Mouse (Mus musculus): Measurements from ENCODE around the gene Rela. TPM values are rescaled to one million over a fixed set of nuclear protein-coding genes. Genes with fewer than 3 reads are reported as not detected.
A peak's percentile ranks its signal among the peaks of the same experiment; 100 is the strongest.

Rela gene
- 47.4 and 53.0 TPM in 2 replicates for polyA plus RNA-seq (2015; fragmentation: Nextera tagmentation; extraction: Ambion mirVana)

- 0% methylated on average over 84 of the region's 109 CpGs for WGBS
- peak within 1 kb of the TSS; percentile 96 for H3K4me2 ChIP-seq
- peak within 1 kb of the TSS; percentile 92 for H3K9ac ChIP-seq
- H3K27ac ChIP-seq: peak within 1 kb of the TSS; percentile 81
- peak within 1 kb of the TSS; percentile 77 for H3K4me3 ChIP-seq
- ATAC-seq (ENCODE audit: insufficient number of reproducible peaks, insufficient read depth, low FRiP score, low TSS enrichment, low read depth): peak; percentile 71
- H3K36me3 ChIP-seq: peaks cover 39% of the 10 kb centered on the region
- peaks cover 18% of the 10 kb centered on the region for H3K4me1 ChIP-seq
- H3K27me3 ChIP-seq: no peaks in the 10 kb centered on the region
- H3K9me3 ChIP-seq: no peaks in the 10 kb centered on the region
Observed at GRCm38 (mm10) chr19:5637069-5638047, at the start of gene Rela. Gene Rela (plus strand): TSS chr19:5637483.

DNA sequence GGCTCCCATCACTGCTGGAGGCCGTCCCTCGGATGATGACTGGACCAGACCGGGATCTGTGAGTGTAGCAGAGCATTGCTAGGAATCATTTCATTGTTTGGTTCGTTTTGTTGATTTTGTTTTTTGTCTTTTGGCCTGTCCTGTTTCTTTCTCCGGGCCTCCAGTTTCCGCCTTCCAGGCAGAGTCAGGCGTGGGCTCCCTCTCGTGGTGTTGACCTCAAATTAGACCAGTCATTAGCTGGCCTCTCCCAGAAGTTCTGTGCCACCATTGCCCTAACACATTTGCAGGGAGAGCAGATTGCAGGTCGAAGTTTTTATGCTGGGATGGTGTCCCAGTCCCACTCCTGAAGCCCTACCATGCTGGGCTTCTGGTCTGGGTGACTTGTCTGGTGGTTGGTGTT is 48.1 kb upstream of the Rela start:
- Histone ChIP-seq H3K36me3 (no peaks in the 10 kb centered on the region), H3K27me3 (no peaks in the 10 kb centered on the region), H3K4me1 (no peaks in the 10 kb centered on the region), H3K9ac (no peak overlapping the region), H3K9me3 (no peaks in the 10 kb centered on the region), H3K27ac (no peak overlapping the region), H3K4me3 (no peak overlapping the region), H3K4me2 (no peak overlapping the region)
- 77% methylated on average over 9 of the region's 9 CpGs for WGBS
- ATAC-seq (ENCODE audit: insufficient number of reproducible peaks, insufficient read depth, low FRiP score, low TSS enrichment, low read depth): no peak

- H3K9me3 ChIP-seq: no peaks in the 10 kb centered on the region
- H3K27me3 ChIP-seq: no peaks in the 10 kb centered on the region
- no peak overlapping the region for H3K4me2 ChIP-seq
- H3K4me3 ChIP-seq: no peak overlapping the region
- H3K9ac ChIP-seq: no peak overlapping the region
- 88% methylated on average over 6 of the region's 6 CpGs for WGBS
- no peak overlapping the region for H3K27ac ChIP-seq
- no peaks in the 10 kb centered on the region for H3K4me1 ChIP-seq
- no peak for ATAC-seq (ENCODE audit: insufficient number of reproducible peaks, insufficient read depth, low FRiP score, low TSS enrichment, low read depth)
- H3K36me3 ChIP-seq: no peaks in the 10 kb centered on the region
Observed at GRCm38 (mm10) chr19:5591888-5592287, 45.4 kb upstream of the Rela start.

DNA sequence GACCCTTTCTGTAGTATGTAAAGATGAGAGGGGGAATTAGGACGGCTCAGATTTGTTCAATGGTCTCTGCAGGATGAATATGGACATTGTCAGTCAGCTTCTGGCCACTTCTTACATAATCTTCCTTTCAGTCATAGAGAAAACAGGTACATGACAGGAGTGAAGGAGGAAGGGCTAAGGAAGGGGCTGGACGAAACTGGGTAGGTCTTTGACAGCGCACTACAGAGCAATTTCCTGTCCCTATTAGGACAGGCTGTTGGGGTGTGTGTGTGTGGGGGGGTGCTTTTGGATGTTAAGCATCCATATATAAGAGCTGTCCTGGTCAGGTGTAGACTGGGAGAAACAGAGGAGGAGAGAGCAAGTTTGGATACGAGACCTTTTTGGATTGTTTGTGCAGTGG is 38.1 kb upstream of the Rela start:
- peaks cover 22% of the 10 kb centered on the region for H3K4me1 ChIP-seq
- no peaks in the 10 kb centered on the region for H3K27me3 ChIP-seq
- no peak overlapping the region for H3K9ac ChIP-seq
- no peak overlapping the region for H3K27ac ChIP-seq
- H3K4me3 ChIP-seq: no peak overlapping the region
- peaks cover 17% of the 10 kb centered on the region for H3K36me3 ChIP-seq
- no peak overlapping the region for H3K4me2 ChIP-seq
- no peak for ATAC-seq (ENCODE audit: insufficient number of reproducible peaks, insufficient read depth, low FRiP score, low TSS enrichment, low read depth)
- WGBS: 78% methylated on average over 4 of the region's 4 CpGs
- no peaks in the 10 kb centered on the region for H3K9me3 ChIP-seq

DNA sequence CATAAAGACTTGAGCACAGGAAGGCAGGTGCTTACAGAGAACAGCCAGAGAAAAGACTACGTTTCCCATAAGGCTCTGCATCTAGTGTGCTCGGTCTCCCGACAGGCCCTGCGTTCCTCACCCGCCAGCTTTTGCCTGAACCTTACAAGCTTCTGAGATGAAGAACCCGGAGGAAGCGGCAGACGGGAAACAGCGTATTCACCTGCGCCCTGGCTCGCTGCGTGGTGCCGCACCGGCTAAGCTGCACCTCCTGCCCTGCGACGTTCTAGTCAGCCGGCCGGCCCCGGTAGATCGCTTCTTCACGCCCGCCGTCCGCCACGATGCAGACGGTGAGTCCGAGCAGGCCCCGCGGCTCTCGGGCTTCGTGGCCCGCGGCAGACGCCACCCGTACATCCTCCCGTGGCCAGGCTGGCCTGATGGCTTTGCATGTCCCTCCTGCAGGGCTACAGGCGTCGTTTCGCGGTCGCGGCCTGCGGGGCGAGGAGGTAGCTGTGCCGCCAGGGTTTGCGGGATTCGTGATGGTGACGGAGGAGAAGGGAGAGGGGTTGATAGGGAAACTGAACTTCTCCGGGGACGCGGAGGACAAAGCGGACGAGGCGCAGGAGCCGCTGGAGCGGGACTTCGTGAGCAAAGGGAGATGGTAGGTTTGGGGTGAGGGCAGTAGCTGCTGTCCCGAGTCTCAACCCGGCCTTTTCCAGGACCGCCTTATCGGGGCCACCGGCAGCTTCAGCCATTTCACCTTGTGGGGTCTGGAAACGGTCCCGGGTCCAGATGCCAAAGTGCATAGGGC is 35.3 kb upstream of the Rela start, which contains the start of gene Rnaseh2c:
Gene Rnaseh2c, plus strand, starts transcription at position 122 of the 790 bp plus-strand sequence.
- H3K27ac ChIP-seq: peak within 1 kb of the TSS; percentile 85
- peaks cover 23% of the 10 kb centered on the region for H3K4me1 ChIP-seq
- no peaks in the 10 kb centered on the region for H3K9me3 ChIP-seq
- no peaks in the 10 kb centered on the region for H3K27me3 ChIP-seq
- H3K4me2 ChIP-seq: peak within 1 kb of the TSS; percentile 90
- H3K4me3 ChIP-seq: peak within 1 kb of the TSS; percentile 94
- ATAC-seq (ENCODE audit: insufficient number of reproducible peaks, insufficient read depth, low FRiP score, low TSS enrichment, low read depth): no peak
- H3K36me3 ChIP-seq: peaks cover 44% of the 10 kb centered on the region
- H3K9ac ChIP-seq: peak within 1 kb of the TSS; percentile 97
- WGBS: under 1% methylated on average over 64 of the region's 64 CpGs

DNA sequence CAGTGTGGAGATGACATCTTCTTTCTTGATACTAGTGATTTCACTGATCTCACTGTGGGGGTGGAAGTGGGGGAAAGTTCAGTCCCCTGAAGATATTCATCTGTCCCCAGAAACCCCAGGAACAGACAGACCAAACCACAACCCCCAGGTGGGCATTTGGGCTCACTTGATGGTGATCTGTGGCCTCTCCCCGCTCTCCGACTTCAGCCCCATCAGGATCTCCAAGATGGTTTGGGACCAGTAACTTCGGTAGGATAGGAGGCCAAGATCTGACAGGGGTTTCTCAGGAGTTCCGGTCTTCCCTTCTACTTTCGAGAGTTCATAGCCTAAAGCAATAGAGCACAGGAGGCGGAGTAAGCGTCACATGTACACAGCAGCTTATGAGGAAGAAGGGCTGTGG is 33.6 kb upstream of the Rela start:
- Histone ChIP-seq H3K4me2 (no peak overlapping the region), H3K36me3 (peaks cover 61% of the 10 kb centered on the region), H3K27me3 (no peaks in the 10 kb centered on the region), H3K4me1 (peaks cover 29% of the 10 kb centered on the region), H3K4me3 (0 out of 2 replicates have a peak overlapping the region, but pooled peaks have one; percentile 94), H3K9ac (peak overlapping the region; percentile 97; the same call in 1 of the 2 replicates), H3K9me3 (no peaks in the 10 kb centered on the region), H3K27ac (no peak overlapping the region)
- no peak for ATAC-seq (ENCODE audit: insufficient number of reproducible peaks, insufficient read depth, low FRiP score, low TSS enrichment, low read depth)
- WGBS: 76% methylated on average over 7 of the region's 7 CpGs

GRCm38 (mm10) chr19:5605126-5605525 is 32.2 kb upstream of the Rela start:
- H3K4me1 ChIP-seq: peaks cover 37% of the 10 kb centered on the region
- ATAC-seq (ENCODE audit: insufficient number of reproducible peaks, insufficient read depth, low FRiP score, low TSS enrichment, low read depth): no peak
- no peaks in the 10 kb centered on the region for H3K9me3 ChIP-seq
- H3K27me3 ChIP-seq: no peaks in the 10 kb centered on the region
- no peak overlapping the region for H3K27ac ChIP-seq
- H3K36me3 ChIP-seq: peaks cover 64% of the 10 kb centered on the region
- H3K4me3 ChIP-seq: no peak overlapping the region
- 89% methylated on average over 7 of the region's 7 CpGs for WGBS
- H3K4me2 ChIP-seq: no peak overlapping the region
- H3K9ac ChIP-seq: peak overlapping the region; percentile 40; the same call in 1 of the 2 replicates

DNA sequence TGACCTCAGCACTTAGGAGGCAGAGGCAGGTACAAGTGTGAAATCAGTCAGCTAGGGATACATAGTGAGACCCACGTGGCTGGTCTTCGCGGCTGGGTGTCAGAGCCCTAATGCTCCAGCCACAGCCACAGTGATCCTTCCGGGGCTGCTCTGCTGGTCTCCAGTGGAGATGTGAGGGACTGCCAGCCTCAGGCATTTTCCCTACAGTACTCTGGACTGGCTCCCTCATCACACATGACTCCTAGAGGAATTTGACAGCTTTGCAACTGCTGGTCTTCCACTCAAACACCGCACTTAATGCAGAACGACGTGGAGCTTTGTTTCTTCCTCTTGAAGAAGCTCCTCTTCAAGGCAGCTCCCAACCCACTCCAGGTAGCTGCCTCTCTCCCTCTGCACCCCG is 31.1 kb upstream of the Rela start:
- Histone ChIP-seq H3K27ac (no peak overlapping the region), H3K4me3 (no peak overlapping the region), H3K36me3 (peaks cover 64% of the 10 kb centered on the region), H3K4me2 (no peak overlapping the region), H3K9me3 (no peaks in the 10 kb centered on the region), H3K4me1 (peaks cover 42% of the 10 kb centered on the region), H3K27me3 (no peaks in the 10 kb centered on the region), H3K9ac (no peak overlapping the region)
- no peak for ATAC-seq (ENCODE audit: insufficient number of reproducible peaks, insufficient read depth, low FRiP score, low TSS enrichment, low read depth)
- 82% methylated on average over 8 of the region's 8 CpGs for whole genome bisulfite sequencing

DNA sequence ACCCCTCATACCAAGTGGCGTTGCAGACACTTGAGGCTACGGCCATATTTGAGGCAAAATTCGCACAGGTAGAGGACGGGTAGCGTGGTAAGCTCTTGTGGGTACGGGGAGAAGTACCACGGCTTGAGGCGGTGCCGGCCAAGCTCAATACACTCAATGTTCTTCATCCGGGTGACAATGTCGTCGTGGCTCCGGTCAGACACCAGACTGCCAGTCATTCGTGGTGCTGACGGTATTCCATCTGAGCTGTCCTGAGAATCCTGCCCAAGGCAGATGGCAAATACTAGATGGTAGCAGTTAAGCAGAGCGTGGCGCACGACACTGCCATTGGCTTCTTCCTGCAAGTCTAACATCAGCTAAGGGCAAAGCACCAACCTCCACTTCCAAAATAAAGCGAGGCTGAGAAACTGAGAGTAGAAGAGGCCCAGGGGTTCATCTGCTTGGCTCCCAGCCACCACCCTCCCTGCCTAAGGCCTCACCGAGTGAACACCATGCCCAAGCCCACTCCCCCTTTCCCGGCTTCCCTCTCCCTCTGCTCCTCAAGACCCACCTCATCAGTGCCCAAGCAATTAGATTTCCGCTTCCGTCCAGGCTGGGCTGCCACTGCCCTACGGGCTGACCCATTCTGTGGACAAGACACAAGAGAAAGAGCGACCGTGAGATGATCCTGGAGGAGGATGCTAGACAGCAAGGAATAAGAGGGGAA is 29.4 kb upstream of the Rela start:
- Histone ChIP-seq H3K36me3 (peaks cover 60% of the 10 kb centered on the region), H3K4me1 (peaks cover 34% of the 10 kb centered on the region), H3K9me3 (no peaks in the 10 kb centered on the region), H3K9ac (0 out of 2 replicates have a peak overlapping the region, but pooled peaks have one; percentile 84), H3K27ac (no peak overlapping the region), H3K27me3 (no peaks in the 10 kb centered on the region), H3K4me2 (no peak overlapping the region), H3K4me3 (0 out of 2 replicates have a peak overlapping the region, but pooled peaks have one; percentile 70)
- no peak for ATAC-seq (ENCODE audit: insufficient number of reproducible peaks, insufficient read depth, low FRiP score, low TSS enrichment, low read depth)
- 95% methylated on average over 26 of the region's 26 CpGs for WGBS

DNA sequence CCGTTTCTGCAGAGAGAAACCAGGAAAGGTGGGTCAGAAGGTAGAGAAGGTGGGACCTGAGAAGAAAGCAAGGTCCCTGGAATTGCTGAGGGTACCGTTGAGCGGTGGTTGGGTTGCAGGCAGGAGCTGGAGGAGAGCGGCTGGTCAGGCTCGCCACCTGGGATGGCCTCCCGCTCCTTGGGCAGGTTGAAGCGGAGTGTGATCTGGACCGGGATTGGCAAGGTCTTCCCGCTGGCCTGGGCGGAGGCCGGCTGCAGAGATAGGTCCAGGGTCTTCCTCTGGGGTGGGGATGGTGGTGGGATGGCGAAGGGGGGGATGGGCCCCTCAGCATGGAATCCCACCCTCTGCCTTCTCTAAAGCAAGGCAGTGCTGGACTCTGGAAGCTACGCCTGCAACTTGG is 28.6 kb upstream of the Rela start:
- Histone ChIP-seq H3K9ac (peak overlapping the region; percentile 84), H3K4me1 (peaks cover 26% of the 10 kb centered on the region), H3K9me3 (no peaks in the 10 kb centered on the region), H3K4me3 (peak overlapping the region; percentile 70), H3K4me2 (peak overlapping the region; percentile 80), H3K27ac (peak overlapping the region; percentile 96; the same call in 1 of the 2 replicates), H3K27me3 (no peaks in the 10 kb centered on the region), H3K36me3 (peaks cover 53% of the 10 kb centered on the region)
- WGBS: 91% methylated on average over 13 of the region's 13 CpGs
- no peak for ATAC-seq (ENCODE audit: insufficient number of reproducible peaks, insufficient read depth, low FRiP score, low TSS enrichment, low read depth)

DNA sequence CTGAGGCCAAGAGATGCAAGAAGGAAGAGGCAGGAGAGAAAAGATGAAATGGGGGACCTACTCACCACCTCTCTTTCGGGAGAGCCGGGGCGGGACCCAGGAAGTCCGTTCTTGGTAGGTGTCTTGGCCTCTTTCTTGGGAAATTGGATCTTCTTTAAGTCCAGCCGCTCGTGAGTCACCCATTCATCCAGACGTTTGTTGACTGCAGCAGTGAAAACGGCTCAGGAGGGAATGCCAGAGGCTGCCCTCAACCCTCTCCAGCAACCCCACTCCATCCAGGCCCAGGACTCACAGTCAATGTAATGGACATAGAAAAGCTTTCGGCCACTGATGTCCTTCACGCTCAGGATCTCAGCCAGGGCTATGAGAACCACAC is 28.1 kb upstream of the Rela start:
- H3K9me3 ChIP-seq: no peaks in the 10 kb centered on the region
- no peak for ATAC-seq (ENCODE audit: insufficient number of reproducible peaks, insufficient read depth, low FRiP score, low TSS enrichment, low read depth)
- 56% methylated on average over 10 of the region's 10 CpGs for WGBS
- H3K4me3 ChIP-seq: peak overlapping the region; percentile 70
- peak overlapping the region; percentile 80 for H3K4me2 ChIP-seq
- peaks cover 21% of the 10 kb centered on the region for H3K4me1 ChIP-seq
- H3K36me3 ChIP-seq: peaks cover 48% of the 10 kb centered on the region
- H3K27ac ChIP-seq: peak overlapping the region; percentile 96
- no peaks in the 10 kb centered on the region for H3K27me3 ChIP-seq
- peak overlapping the region; percentile 84 for H3K9ac ChIP-seq
